Mouse (Mus musculus): ENCODE measurements around the gene Trim42.

DNA sequence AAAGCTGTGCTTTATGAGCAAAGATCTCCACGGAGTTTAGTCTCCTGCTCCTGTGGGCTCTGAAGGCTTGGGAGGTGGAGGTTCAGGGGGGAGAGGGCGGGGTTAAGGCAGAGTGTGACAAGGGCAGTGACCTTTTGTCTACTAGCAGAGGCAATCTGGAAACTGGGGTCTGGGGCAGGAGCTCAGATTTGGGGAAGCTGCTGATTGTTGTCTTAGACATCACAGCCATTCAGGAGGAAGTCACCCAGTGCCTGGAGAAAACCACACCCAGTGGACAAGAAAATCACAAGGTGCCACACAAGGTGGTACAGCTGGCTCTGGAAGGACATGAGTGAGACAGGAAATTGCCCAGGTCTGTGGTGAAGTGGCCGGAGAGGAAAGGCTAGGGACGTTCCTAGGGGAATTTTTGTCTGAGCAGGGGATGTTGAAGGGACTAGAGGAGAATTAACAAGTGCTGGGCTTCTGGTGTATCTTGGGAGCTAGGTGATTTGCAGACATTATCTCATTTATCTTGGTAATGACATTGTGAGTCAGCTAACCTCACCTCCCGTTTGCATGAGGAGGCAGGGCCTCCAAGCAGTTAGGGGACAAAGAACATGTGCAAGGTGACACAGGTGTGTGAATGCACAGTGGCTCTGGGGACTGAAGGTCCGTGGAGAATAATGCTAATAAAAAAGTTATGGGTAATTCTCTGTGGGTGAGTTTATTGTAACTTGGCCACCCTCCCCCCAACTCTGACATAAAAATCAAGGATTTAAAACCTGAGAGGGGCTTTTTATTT is 61.9 kb downstream of the Trim42 start:
- TF ChIP-seq CTCF (IDR thresholded peaks at IDR 0.05; ENCODE audit: extremely low read depth, insufficient read depth, low read length) (no peak), POLR2A (IDR thresholded peaks at IDR 0.05; ENCODE audit: extremely low read depth, insufficient read depth, low read length) (no peak)

All from cortical plate, adult 2 months (tissue).